Mouse (Mus musculus) naive thymus-derived CD4-positive, alpha-beta T cell, adult 2 months (primary cell): Measurements from ENCODE around the gene Rpf1.

Experiments used
- DNase-seq: peaks from one replicate; pipeline ENCODE4 v3.0.0-alpha.2; 2011; ENCODE audit warnings: low read depth

Gene Rpf1

DNA sequence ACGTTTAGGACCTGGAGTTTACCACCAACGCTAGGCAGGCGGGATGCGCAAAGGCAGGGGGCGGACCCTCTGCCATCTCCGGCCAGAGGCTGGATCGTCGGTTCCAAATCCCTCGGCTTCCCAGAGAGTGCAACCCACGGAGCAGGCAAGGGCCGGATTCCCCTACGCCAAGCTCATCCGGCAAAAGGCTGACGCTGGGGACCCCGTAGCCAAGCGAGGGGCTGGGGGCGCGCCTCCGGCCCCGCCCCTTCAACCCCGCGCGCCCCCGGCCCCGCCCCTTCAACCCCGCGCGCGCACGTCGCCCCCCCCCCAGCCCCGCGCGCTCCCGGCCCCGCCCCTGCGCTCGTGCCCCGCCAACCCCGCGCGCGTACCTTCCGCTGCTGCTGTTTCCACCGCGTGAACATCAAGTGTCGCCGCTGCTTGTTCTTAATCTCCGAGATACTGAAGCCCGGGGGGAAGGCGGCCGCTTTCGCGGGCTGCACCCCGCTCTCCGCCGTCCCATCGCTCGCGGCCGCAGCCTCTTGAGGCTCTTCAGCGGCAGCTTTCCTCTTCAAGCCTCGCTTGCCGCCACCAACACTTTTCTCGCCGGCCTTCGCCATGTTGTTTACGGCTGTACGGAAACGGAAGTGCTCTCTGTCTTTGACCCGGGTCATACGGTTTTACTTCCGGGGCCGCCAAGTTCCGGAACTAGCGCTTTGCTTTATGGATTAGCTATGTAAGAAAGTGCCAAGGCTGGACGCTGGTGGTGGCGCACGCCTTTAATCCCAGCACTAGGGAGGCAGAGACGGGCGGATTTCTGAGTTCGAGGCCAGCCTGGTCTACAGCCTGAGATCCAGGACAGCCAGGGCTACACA, at the start of gene Rpf1:
Rpf1 (minus strand) TSS at position 632 of the 854 bp plus-strand sequence.
- DNase-seq = peak; percentile 94

- no peak for DNase-seq
These were observed 49.7 kb upstream of the Rpf1 start for GRCm38 (mm10) chr3:146570939-146571338.

DNA sequence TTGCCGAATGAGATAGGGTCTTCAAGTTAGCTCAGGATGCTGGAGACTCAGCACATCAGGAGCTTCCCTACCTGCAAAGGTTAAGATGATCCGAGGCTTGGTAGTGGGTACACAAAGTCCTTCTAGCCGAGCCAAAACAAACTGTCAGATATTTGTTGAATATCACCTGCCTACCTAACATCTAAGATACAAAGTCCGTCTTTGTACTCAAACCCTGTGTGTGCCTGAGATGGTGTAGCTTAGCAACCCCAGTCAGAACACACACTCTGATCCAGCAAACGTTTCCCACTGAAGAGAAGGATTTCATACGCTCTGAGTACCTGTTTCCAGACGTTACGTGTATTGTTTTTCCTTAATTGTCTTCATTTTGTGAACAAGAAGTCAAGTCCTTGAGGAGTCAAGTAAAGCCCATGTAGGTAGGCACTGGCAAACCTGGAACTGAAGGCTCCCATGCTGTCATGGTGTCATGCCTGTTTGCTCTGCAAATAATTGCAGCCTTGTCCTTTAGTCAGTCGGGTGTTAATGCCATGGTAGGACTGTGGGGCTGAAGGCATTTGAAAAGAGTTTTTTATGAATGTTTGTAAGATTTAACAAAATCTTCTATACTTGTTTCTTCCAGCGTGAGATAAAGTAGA, 49.0 kb upstream of the Rpf1 start, which contains the start of gene Uox:
Uox (plus strand) TSS at position 279 of the 635 bp plus-strand sequence.
- no peak for DNase-seq

DNA sequence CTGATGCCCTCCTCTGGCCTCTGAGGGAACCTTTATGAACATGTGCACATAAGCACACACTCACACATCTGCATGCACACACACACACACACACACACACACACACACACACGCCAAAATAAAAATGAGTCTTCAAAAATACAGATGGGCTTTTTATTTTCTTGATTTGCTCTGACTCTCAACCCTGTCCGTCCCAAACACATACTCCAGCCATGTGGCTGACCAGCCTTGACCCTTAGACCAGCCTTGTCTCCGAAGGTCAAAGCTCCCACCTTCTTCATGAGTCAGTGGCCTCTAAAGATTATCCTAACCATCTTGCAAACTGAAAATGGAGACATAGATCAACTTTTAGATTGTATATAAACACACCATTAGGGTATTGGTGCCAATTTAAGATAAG, 48.4 kb upstream of the Rpf1 start:
- no peak for DNase-seq

GRCm38 (mm10) chr3:146567884-146568530, 46.8 kb upstream of the Rpf1 start:
- no peak for DNase-seq

- DNase-seq = no peak
These were observed 46.1 kb upstream of the Rpf1 start for GRCm38 (mm10) chr3:146567366-146567765.

GRCm38 (mm10) chr3:146565065-146565411, 43.8 kb upstream of the Rpf1 start:
- DNase-seq = no peak

GRCm38 (mm10) chr3:146564268-146565064, 43.2 kb upstream of the Rpf1 start:
- DNase-seq = peak; percentile 88

DNA sequence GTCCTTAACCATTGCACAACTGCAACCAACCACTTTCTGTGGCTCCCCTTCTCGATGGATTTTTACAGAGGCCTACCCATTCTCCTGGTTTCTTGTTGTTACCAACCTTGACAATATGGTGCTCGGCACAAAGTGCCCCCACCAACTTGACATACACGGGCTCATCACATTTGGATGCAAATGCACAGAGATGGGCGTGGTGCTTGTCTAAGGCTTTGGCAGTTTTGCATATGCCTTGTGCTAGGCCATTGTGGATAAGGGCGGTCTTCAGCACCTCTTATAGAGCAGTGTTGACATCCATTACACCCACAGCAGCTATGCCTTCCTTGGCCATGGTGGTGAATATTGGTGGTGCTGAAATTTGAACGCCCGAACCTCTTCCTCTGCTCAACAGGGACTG, 41.7 kb upstream of the Rpf1 start:
- DNase-seq = no peak

DNA sequence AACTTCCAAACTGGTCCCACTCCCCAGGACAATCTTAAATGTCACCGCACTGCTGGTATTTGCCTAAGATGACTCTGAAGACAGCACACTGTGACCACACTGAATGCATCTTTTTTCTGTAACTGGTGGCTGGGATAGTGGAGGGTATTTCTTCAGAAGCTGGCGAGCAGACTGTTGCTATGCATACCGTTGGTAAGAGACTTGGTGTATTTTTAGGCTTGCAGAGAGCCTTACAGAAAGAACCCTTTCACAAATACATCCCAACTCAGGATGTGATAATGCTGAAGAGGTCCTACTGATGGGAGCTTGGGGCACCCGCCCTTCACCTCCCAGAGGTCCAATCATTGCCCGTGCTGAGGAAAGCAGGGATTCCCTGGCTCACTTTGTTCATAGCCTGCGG, 36.3 kb upstream of the Rpf1 start:
- no peak for DNase-seq

- DNase-seq = no peak
These were observed 35.3 kb upstream of the Rpf1 start for GRCm38 (mm10) chr3:146556567-146556966.

GRCm38 (mm10) chr3:146554816-146555215, 33.6 kb upstream of the Rpf1 start:
- no peak for DNase-seq

DNA sequence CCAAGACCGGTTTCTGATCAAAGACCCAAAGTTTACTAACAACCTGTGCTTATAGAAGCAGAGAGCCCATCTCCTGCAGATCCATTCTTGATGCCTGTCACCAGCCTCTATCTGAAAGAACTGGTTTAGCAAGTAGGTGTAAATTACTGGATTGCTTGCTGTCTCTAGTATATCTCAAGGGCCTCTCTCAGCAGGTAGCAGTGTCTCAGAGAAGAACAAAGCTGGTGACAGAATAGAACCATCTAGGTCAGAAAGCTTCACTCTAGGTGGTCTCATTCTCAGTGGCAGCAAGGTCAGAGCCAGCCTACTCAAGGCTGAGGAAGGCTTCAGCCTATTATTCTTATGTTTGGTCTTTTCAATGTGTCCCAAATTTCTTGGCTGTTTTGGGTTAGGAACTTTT, 22.4 kb upstream of the Rpf1 start:
- no peak for DNase-seq

DNA sequence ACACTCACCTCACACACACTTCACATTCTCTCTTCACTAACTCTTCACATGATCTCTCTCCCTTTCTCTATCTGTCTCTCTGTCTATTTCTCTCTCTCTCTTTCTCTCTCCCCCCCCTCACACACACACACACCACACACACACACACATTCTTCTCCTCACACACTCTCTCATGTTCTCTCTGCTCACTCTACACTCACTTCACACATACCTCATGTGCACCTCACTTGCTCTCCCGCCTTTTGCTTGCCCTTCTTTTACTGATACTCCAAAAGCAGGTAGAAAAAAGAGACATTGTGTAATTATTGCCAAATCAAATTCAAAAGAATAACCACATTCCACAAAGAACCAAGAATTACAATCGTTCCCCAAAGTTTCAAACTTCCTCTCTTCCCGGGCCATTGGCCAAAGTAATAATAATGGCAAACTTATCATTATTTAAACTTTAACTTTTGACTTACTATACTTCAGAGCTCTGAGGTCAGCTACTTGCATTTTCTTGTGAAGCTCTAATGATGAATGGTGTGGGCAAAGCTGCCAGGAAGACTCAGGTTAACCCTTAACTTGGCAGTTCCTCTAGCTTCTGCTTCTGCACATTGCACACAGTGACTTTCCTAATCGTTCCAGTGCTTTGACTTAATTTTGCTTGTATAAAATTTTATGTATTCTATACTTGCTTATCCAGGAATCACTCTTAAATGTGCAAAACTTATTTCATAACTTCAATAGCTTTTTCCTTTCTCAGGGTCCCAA, 19.5 kb upstream of the Rpf1 start:
- no peak for DNase-seq

DNA sequence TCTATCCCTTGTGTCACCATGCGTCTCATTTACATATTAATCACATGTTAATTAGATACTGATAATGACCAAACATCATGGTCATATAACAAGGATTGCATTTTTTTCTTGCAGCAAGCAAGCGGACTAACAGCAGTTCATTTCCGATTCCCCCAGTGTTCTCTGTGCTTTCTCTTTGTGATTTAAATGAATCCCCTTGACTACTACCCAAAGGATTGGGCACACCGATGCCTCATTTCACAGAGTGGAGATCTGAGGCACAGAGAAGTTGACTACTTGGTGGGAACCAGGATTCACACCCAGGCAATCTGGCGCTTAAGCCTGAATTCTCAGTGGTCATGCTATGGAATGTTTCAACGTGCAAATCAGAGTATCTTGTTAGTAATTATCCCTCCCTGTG, 13.8 kb upstream of the Rpf1 start:
- DNase-seq = no peak

- DNase-seq = no peak
These were observed 7.1 kb upstream of the Rpf1 start for GRCm38 (mm10) chr3:146528335-146528734.

DNA sequence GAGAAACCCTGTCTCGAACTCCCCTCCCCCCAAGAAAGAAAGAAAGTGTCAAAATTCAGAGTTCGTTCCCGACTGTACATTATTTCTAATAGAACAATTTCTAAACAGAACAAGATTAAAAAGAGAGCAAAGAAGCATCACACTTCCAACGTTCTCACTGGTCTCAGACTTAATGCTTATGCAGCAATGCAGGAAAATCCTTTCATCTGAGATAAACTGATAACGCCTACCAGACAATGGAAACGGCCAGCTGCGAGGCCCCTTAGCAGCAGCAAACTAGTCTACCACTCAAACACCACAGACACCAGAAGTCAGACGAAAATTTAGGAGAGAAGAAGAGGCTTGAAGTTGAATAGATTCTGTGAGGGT, 407 bp upstream of the Rpf1 start:
- no peak for DNase-seq

GRCm38 (mm10) chr3:146520226-146520797, 917 bp downstream of the Rpf1 start:
- no peak for DNase-seq

- no peak for DNase-seq
These were observed 14.5 kb downstream of the Rpf1 start for GRCm38 (mm10) chr3:146506711-146507110.

DNA sequence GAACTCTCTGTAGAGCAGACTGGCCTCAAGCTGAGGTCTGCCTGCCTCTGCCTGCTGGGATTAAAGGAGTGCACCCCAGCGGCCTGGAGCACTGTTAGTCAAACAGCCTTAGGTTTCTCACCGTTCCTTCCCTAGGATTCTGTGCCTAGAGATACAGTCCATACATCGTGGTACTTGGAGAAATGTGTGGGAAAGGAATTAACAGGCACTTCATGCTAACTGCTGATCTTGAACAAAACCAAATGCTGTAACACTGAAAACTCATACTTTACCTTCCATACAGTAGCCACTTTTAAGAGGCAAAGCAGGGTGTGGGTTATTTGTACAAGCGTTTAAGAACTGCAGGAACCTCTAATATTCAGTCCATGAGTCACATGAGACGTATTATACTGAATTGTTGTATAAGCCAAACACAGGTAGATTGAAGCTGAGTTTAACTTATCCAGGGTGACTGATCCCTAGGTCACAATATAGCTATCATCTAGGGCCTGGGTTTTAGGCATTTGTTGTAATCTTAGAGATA, 19.6 kb downstream of the Rpf1 start:
- no peak for DNase-seq

DNA sequence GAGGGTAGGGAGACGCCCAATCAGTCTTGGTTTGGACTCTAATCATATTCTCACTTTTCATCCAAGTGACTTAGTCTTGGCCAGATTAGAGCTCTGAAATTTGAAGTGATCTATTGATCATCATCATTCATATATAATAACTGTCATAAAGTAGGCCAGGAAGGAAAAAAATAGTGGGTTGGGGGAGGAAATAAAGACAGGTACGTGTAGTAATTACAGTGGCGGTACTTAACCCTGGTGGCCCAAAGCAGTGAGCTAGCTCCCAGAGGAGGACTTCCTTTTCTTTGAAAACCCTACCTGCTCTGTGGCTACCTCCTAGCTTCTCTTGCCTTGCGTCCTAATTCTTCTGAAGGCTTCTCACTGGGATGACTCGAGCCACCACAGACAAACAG, 20.4 kb downstream of the Rpf1 start:
- no peak for DNase-seq
